In the genomic region with DNA sequence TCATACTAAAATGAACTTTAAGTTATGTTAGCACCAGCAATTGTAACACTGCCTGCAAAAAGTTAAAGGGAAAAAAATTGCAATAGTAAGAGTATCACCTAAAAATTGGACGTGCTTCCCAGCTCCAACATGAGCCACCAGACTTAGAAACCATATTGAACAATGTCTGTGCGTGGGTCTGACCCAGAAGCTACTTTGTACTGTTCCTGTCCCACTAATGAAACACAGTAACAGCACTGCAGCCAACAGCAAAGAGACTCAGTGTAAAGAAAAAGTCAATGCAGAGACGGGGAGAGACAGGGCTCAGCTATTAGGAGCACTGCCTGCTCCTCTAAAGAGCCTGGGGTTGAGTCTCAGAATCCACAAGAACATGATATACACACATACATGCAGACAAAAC, we compare ENCODE assay signal across 18 mouse cellular contexts. TPM values are rescaled to one million over a fixed set of nuclear protein-coding genes. Genes with fewer than 3 reads are reported as not detected.
"Had no signal": no experiment of that assay in that cellular context is flagged by ENCODE, and none has a peak within 500 bp of the region (broad histone marks: within the 10 kb centered on the region; RNA-seq: fewer than 3 reads in every experiment).

No protein-coding gene starts in this region.

- H3K4me1 ChIP-seq: kidney, embryonic 15.5 days; limb, embryonic 15.5 days; lung, embryonic 15.5 days; midbrain, embryonic 15.5 days; neural tube, embryonic 12.5 days; stomach, embryonic 15.5 days had no signal

- H3K4me3 ChIP-seq: kidney, embryonic 15.5 days; limb, embryonic 15.5 days; liver, embryonic 13.5 days; lung, embryonic 15.5 days; megakaryocyte, embryonic 14.5 days; midbrain, embryonic 15.5 days; neural tube, embryonic 12.5 days; stomach, embryonic 15.5 days had no signal

- DNase-seq: kidney, adult 2 months; kidney, postnatal 25 days; liver, embryonic 13.5 days; liver, postnatal 0 days; lung, postnatal 14 days; thymus, adult 18-20 months; thymus, postnatal 14 days had no signal

- H3K27ac ChIP-seq: kidney, embryonic 15.5 days; limb, embryonic 15.5 days; liver, embryonic 13.5 days; lung, embryonic 15.5 days; macrophage; midbrain, embryonic 15.5 days; neural tube, embryonic 12.5 days; stomach, embryonic 15.5 days had no signal

RNA-seq across cellular contexts. Expression of a gene that starts 39.0 kb away (rescaled TPM):
- total RNA-seq: monocyte, adult 5-6 weeks; neutrophil, adult 5-6 weeks had no signal
- polyA plus RNA-seq: intestine, embryonic 16.5 days; kidney, adult 2 months; kidney, embryonic 15.5 days; liver, embryonic 13.5 days; liver, postnatal 0 days; macrophage had no signal
